Mouse (Mus musculus): Measurements from ENCODE around the gene Olfr1104. TPM values are rescaled to one million over a fixed set of nuclear protein-coding genes. Genes with fewer than 3 reads are reported as not detected.

Gene Olfr1104
- polyA plus RNA-seq (2012; ENCODE audit: insufficient read depth, insufficient read length, low replicate concordance, missing spikeins), result not detected in 2 replicates

- no peak within 1 kb of the TSS for H3K4me3 ChIP-seq (ENCODE audit: insufficient read depth, low read depth, low read length)
- 71% methylated on average over 1 of the region's 1 CpGs for WGBS
- no peak within 1 kb of the TSS for H3K27ac ChIP-seq (ENCODE audit: insufficient read depth, low read depth, low read length)
- TF ChIP-seq POLR2A (IDR thresholded peaks at IDR 0.05; ENCODE audit: insufficient read depth, low read depth, low read length) (no peak), CTCF (IDR thresholded peaks at IDR 0.05; ENCODE audit: insufficient read depth, low read depth, low read length) (no peak)
- H3K4me1 ChIP-seq (ENCODE audit: control insufficient read depth, insufficient read depth, low read length), result no peaks in the 10 kb centered on the region
These were observed at the start of gene Olfr1104 for GRCm38 (mm10) chr2:87026980-87027379. Olfr1104 (minus strand) TSS chr2:87027080.

GRCm38 (mm10) chr2:87075717-87076116 is 48.8 kb upstream of the Olfr1104 start, which contains the start of gene Olfr1107:
Olfr1107 (minus strand) TSS chr2:87075817.
- Histone ChIP-seq H3K4me3 (ENCODE audit: insufficient read depth, low read depth, low read length) (no peak within 1 kb of the TSS), H3K4me1 (ENCODE audit: control insufficient read depth, insufficient read depth, low read length) (no peaks in the 10 kb centered on the region), H3K27ac (ENCODE audit: insufficient read depth, low read depth, low read length) (no peak within 1 kb of the TSS)
- no peak for TF ChIP-seq CTCF (IDR thresholded peaks at IDR 0.05; ENCODE audit: insufficient read depth, low read depth, low read length)
- TF ChIP-seq POLR2A (IDR thresholded peaks at IDR 0.05; ENCODE audit: insufficient read depth, low read depth, low read length), result no peak
- 77% methylated on average over 1 of the region's 1 CpGs for WGBS

DNA sequence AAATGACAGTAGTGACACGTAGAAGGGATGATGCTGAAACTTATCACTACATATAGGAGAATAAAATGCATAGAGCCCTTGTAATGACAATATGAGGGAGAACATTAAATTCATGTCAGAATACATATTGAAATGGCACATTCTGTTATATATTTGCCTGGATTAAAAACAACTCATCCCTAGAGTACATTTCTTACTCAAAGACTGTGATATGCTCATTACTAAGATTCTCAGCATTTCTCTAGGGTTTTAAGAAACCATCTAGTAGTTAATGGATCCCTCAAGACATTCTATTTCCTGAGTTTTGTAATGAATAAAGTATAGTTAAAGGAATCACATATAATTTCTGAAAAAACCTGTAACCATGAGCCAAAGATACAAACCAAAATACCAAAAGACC is 25.3 kb upstream of the Olfr1104 start, which contains the start of gene Olfr1106:
Olfr1106 (minus strand) TSS at position 101 of the 400 bp plus-strand sequence.
- WGBS, result 59% methylated on average over 1 of the region's 1 CpGs
- H3K27ac ChIP-seq (ENCODE audit: insufficient read depth, low read depth, low read length), result no peak within 1 kb of the TSS
- no peak for TF ChIP-seq POLR2A (IDR thresholded peaks at IDR 0.05; ENCODE audit: insufficient read depth, low read depth, low read length)
- no peak for TF ChIP-seq CTCF (IDR thresholded peaks at IDR 0.05; ENCODE audit: insufficient read depth, low read depth, low read length)
- no peak within 1 kb of the TSS for H3K4me3 ChIP-seq (ENCODE audit: insufficient read depth, low read depth, low read length)
- no peaks in the 10 kb centered on the region for H3K4me1 ChIP-seq (ENCODE audit: control insufficient read depth, insufficient read depth, low read length)

GRCm38 (mm10) chr2:87036431-87036830 is 9.6 kb upstream of the Olfr1104 start, which contains the start of gene Olfr1105:
Olfr1105 (minus strand) TSS chr2:87036531.
- H3K27ac ChIP-seq (ENCODE audit: insufficient read depth, low read depth, low read length), result no peak within 1 kb of the TSS
- H3K4me1 ChIP-seq (ENCODE audit: control insufficient read depth, insufficient read depth, low read length), result no peaks in the 10 kb centered on the region
- TF ChIP-seq POLR2A (IDR thresholded peaks at IDR 0.05; ENCODE audit: insufficient read depth, low read depth, low read length), result no peak
- no peak for TF ChIP-seq CTCF (IDR thresholded peaks at IDR 0.05; ENCODE audit: insufficient read depth, low read depth, low read length)
- no peak within 1 kb of the TSS for H3K4me3 ChIP-seq (ENCODE audit: insufficient read depth, low read depth, low read length)

GRCm38 (mm10) chr2:86998098-86998497 is 28.8 kb downstream of the Olfr1104 start, which contains the start of gene Olfr1102:
Olfr1102 (plus strand) TSS chr2:86998398.
- no peak within 1 kb of the TSS for H3K4me3 ChIP-seq (ENCODE audit: insufficient read depth, low read depth, low read length)
- H3K4me1 ChIP-seq (ENCODE audit: control insufficient read depth, insufficient read depth, low read length), result no peaks in the 10 kb centered on the region
- H3K27ac ChIP-seq (ENCODE audit: insufficient read depth, low read depth, low read length), result no peak within 1 kb of the TSS
- no peak for TF ChIP-seq POLR2A (IDR thresholded peaks at IDR 0.05; ENCODE audit: insufficient read depth, low read depth, low read length)
- TF ChIP-seq CTCF (IDR thresholded peaks at IDR 0.05; ENCODE audit: insufficient read depth, low read depth, low read length), result no peak

GRCm38 (mm10) chr2:86991121-86991520 is 35.8 kb downstream of the Olfr1104 start, which contains the start of gene Olfr1101:
Olfr1101 (minus strand) TSS chr2:86991221.
- 75% methylated on average over 3 of the region's 3 CpGs for WGBS
- Histone ChIP-seq H3K4me1 (ENCODE audit: control insufficient read depth, insufficient read depth, low read length) (no peaks in the 10 kb centered on the region), H3K27ac (ENCODE audit: insufficient read depth, low read depth, low read length) (no peak within 1 kb of the TSS), H3K4me3 (ENCODE audit: insufficient read depth, low read depth, low read length) (no peak within 1 kb of the TSS)
- TF ChIP-seq POLR2A (IDR thresholded peaks at IDR 0.05; ENCODE audit: insufficient read depth, low read depth, low read length), result no peak
- no peak for TF ChIP-seq CTCF (IDR thresholded peaks at IDR 0.05; ENCODE audit: insufficient read depth, low read depth, low read length)

- TF ChIP-seq POLR2A (IDR thresholded peaks at IDR 0.05; ENCODE audit: insufficient read depth, low read depth, low read length) (no peak), CTCF (IDR thresholded peaks at IDR 0.05; ENCODE audit: insufficient read depth, low read depth, low read length) (no peak)
- H3K4me3 ChIP-seq (ENCODE audit: insufficient read depth, low read depth, low read length), result no peak within 1 kb of the TSS
- 74% methylated on average over 3 of the region's 3 CpGs for WGBS
- no peaks in the 10 kb centered on the region for H3K4me1 ChIP-seq (ENCODE audit: control insufficient read depth, insufficient read depth, low read length)
- no peak within 1 kb of the TSS for H3K27ac ChIP-seq (ENCODE audit: insufficient read depth, low read depth, low read length)
These were observed 47.0 kb downstream of the Olfr1104 start, which contains the start of gene Olfr1100 for GRCm38 (mm10) chr2:86979854-86980253. Olfr1100 (minus strand) TSS chr2:86979954.

Other genes with a start within 250 kb of the Olfr1104 start
- gene Olfr1093, start 244.6 kb downstream of the Olfr1104 start, polyA plus RNA-seq (2012; ENCODE audit: insufficient read depth, insufficient read length, low replicate concordance, missing spikeins), result not detected in 2 replicates
- not detected in 2 replicates for gene Olfr141, start 217.1 kb downstream of the Olfr1104 start, polyA plus RNA-seq (2012; ENCODE audit: insufficient read depth, insufficient read length, low replicate concordance, missing spikeins)
- gene Olfr1094, start 202.4 kb downstream of the Olfr1104 start, polyA plus RNA-seq (2012; ENCODE audit: insufficient read depth, insufficient read length, low replicate concordance, missing spikeins), result not detected in 2 replicates
- not detected in 2 replicates for gene Olfr1095, start 175.4 kb downstream of the Olfr1104 start, polyA plus RNA-seq (2012; ENCODE audit: insufficient read depth, insufficient read length, low replicate concordance, missing spikeins)
- gene Gm13723, start 152.3 kb downstream of the Olfr1104 start, polyA plus RNA-seq (2012; ENCODE audit: insufficient read depth, insufficient read length, low replicate concordance, missing spikeins), result not detected in 2 replicates
- not detected in 2 replicates for gene Olfr1097, start 134.9 kb downstream of the Olfr1104 start, polyA plus RNA-seq (2012; ENCODE audit: insufficient read depth, insufficient read length, low replicate concordance, missing spikeins)
- not detected in 2 replicates for gene Olfr1098, start 102.5 kb downstream of the Olfr1104 start, polyA plus RNA-seq (2012; ENCODE audit: insufficient read depth, insufficient read length, low replicate concordance, missing spikeins)
- gene Olfr1099, start 66.4 kb downstream of the Olfr1104 start, polyA plus RNA-seq (2012; ENCODE audit: insufficient read depth, insufficient read length, low replicate concordance, missing spikeins), result not detected in 2 replicates
- not detected in 2 replicates for gene Olfr1100, start 47.1 kb downstream of the Olfr1104 start, polyA plus RNA-seq (2012; ENCODE audit: insufficient read depth, insufficient read length, low replicate concordance, missing spikeins)
- gene Olfr1101, start 35.9 kb downstream of the Olfr1104 start, polyA plus RNA-seq (2012; ENCODE audit: insufficient read depth, insufficient read length, low replicate concordance, missing spikeins), result not detected in 2 replicates
- not detected in 2 replicates for gene Olfr1102, start 28.7 kb downstream of the Olfr1104 start, polyA plus RNA-seq (2012; ENCODE audit: insufficient read depth, insufficient read length, low replicate concordance, missing spikeins)
- gene Olfr1105, start 9.5 kb upstream of the Olfr1104 start, polyA plus RNA-seq (2012; ENCODE audit: insufficient read depth, insufficient read length, low replicate concordance, missing spikeins), result not detected in 2 replicates
- not detected in 2 replicates for gene Olfr1106, start 25.2 kb upstream of the Olfr1104 start, polyA plus RNA-seq (2012; ENCODE audit: insufficient read depth, insufficient read length, low replicate concordance, missing spikeins)
- not detected in 2 replicates for gene Olfr1107, start 48.7 kb upstream of the Olfr1104 start, polyA plus RNA-seq (2012; ENCODE audit: insufficient read depth, insufficient read length, low replicate concordance, missing spikeins)
- not detected in 2 replicates for gene Olfr1109, start 68.9 kb upstream of the Olfr1104 start, polyA plus RNA-seq (2012; ENCODE audit: insufficient read depth, insufficient read length, low replicate concordance, missing spikeins)
- gene Olfr259, start 87.5 kb upstream of the Olfr1104 start, polyA plus RNA-seq (2012; ENCODE audit: insufficient read depth, insufficient read length, low replicate concordance, missing spikeins), result not detected in 2 replicates
- not detected in 2 replicates for gene Olfr1110, start 113.2 kb upstream of the Olfr1104 start, polyA plus RNA-seq (2012; ENCODE audit: insufficient read depth, insufficient read length, low replicate concordance, missing spikeins)
- gene Olfr1111, start 125.5 kb upstream of the Olfr1104 start, polyA plus RNA-seq (2012; ENCODE audit: insufficient read depth, insufficient read length, low replicate concordance, missing spikeins), result not detected in 2 replicates
- gene Olfr1112, start 160.7 kb upstream of the Olfr1104 start, polyA plus RNA-seq (2012; ENCODE audit: insufficient read depth, insufficient read length, low replicate concordance, missing spikeins), result not detected in 2 replicates
- gene Olfr1113, start 181.9 kb upstream of the Olfr1104 start, polyA plus RNA-seq (2012; ENCODE audit: insufficient read depth, insufficient read length, low replicate concordance, missing spikeins), result not detected in 2 replicates
- not detected in 2 replicates for gene Olfr1115, start 220.9 kb upstream of the Olfr1104 start, polyA plus RNA-seq (2012; ENCODE audit: insufficient read depth, insufficient read length, low replicate concordance, missing spikeins)
- not detected in 2 replicates for gene Olfr1116, start 240.5 kb upstream of the Olfr1104 start, polyA plus RNA-seq (2012; ENCODE audit: insufficient read depth, insufficient read length, low replicate concordance, missing spikeins)